Mouse (Mus musculus) left cerebral cortex, postnatal 25 days (tissue): ENCODE measurements around the gene Enoph1. TPM values are rescaled to one million over a fixed set of nuclear protein-coding genes. Genes with fewer than 3 reads are reported as not detected.
A peak's percentile ranks its signal among the peaks of the same experiment; 100 is the strongest.

ENCODE experiments used
- DNase-seq, 2 experiments: peaks; one replicate each; pipeline ENCODE4 v3.0.0; 2022; ENCODE audit warnings: low spot score in 2 of 2, mixed read lengths in 1 of 2
- intact Hi-C: fragments of 180-260 bp; cut with DNase I; formaldehyde crosslinking; loops from one replicate; pipeline ENCODE4 v1.15.1; 2025
- total RNA-seq, 2 experiments: library from RNA; stranded (reverse); gene quantifications; 2 replicates each; pipeline ENCODE4 v1.2.3; 2021

Gene Enoph1
- total RNA-seq, 2 experiments from 2014 or later = 50.3 to 57.4 TPM

GRCm38 (mm10) chr5:100037965-100038713 lies 1.6 kb upstream of the Enoph1 start:
- intact Hi-C loops = loop anchor here (10.0 kb wide), 1 partner anchor 833 kb away; no protein-coding TSS in a partner anchor
- DNase-seq = peak; percentile 86 to 87

- intact Hi-C loops = loop anchor here (1.0 to 10.0 kb wide), 2 partner anchors 61 to 834 kb away; partner anchors contain the start of gene Hnrnpd
- peak; percentile 95 to 96 for DNase-seq
Observed at GRCm38 (mm10) chr5:100038714-100039601, 827 bp upstream of the Enoph1 start.

GRCm38 (mm10) chr5:100040281-100040784 lies 548 bp downstream of the Enoph1 start:
- peak in 1 of 2 experiments; percentile 48 for DNase-seq
- intact Hi-C loops = no loop called here

- DNase-seq = no peak
- intact Hi-C loops = no loop called here
Observed at GRCm38 (mm10) chr5:100041272-100041671, 1.5 kb downstream of the Enoph1 start.

- intact Hi-C loops = no loop called here
- DNase-seq = no peak
Observed at GRCm38 (mm10) chr5:100042467-100042866, 2.7 kb downstream of the Enoph1 start.

- DNase-seq = no peak
- intact Hi-C loops = no loop called here
Observed at GRCm38 (mm10) chr5:100043361-100043760, 3.6 kb downstream of the Enoph1 start.

- intact Hi-C loops = no loop called here
Observed at GRCm38 (mm10) chr5:100044030-100044429, 4.2 kb downstream of the Enoph1 start.

GRCm38 (mm10) chr5:100044621-100045020 lies 4.8 kb downstream of the Enoph1 start:
- DNase-seq = no peak
- intact Hi-C loops = no loop called here

More at GRCm38 (mm10) chr5:100044030-100044429, 4.2 kb downstream of the Enoph1 start:
- DNase-seq = no peak

- no peak for DNase-seq
- intact Hi-C loops = no loop called here
Observed at GRCm38 (mm10) chr5:100046096-100046495, 6.3 kb downstream of the Enoph1 start.

GRCm38 (mm10) chr5:100047143-100047640 lies 7.4 kb downstream of the Enoph1 start:
- intact Hi-C loops = no loop called here
- DNase-seq = no peak

GRCm38 (mm10) chr5:100047871-100048270 lies 8.1 kb downstream of the Enoph1 start:
- intact Hi-C loops = no loop called here

GRCm38 (mm10) chr5:100049904-100050303 lies 10.1 kb downstream of the Enoph1 start:
- intact Hi-C loops = no loop called here
- no peak for DNase-seq

More at GRCm38 (mm10) chr5:100047871-100048270, 8.1 kb downstream of the Enoph1 start:
- no peak for DNase-seq

GRCm38 (mm10) chr5:100052728-100053127 lies 12.9 kb downstream of the Enoph1 start:
- intact Hi-C loops = no loop called here
- peak in 1 of 2 experiments; percentile 68 for DNase-seq

- no peak for DNase-seq
- intact Hi-C loops = no loop called here
Observed at GRCm38 (mm10) chr5:100054807-100055547, 15.2 kb downstream of the Enoph1 start.

- no peak for DNase-seq
- intact Hi-C loops = no loop called here
Observed at GRCm38 (mm10) chr5:100055866-100056369, 16.1 kb downstream of the Enoph1 start.

- DNase-seq = no peak
- intact Hi-C loops = no loop called here
Observed at GRCm38 (mm10) chr5:100057461-100058209, 17.9 kb downstream of the Enoph1 start.

GRCm38 (mm10) chr5:100058729-100059128 lies 18.9 kb downstream of the Enoph1 start:
- intact Hi-C loops = no loop called here

GRCm38 (mm10) chr5:100059326-100059725 lies 19.5 kb downstream of the Enoph1 start:
- DNase-seq = no peak
- intact Hi-C loops = no loop called here

More at GRCm38 (mm10) chr5:100058729-100059128, 18.9 kb downstream of the Enoph1 start:
- DNase-seq = no peak
